Mouse (Mus musculus): ENCODE data around the gene Lyrm7.

DNA sequence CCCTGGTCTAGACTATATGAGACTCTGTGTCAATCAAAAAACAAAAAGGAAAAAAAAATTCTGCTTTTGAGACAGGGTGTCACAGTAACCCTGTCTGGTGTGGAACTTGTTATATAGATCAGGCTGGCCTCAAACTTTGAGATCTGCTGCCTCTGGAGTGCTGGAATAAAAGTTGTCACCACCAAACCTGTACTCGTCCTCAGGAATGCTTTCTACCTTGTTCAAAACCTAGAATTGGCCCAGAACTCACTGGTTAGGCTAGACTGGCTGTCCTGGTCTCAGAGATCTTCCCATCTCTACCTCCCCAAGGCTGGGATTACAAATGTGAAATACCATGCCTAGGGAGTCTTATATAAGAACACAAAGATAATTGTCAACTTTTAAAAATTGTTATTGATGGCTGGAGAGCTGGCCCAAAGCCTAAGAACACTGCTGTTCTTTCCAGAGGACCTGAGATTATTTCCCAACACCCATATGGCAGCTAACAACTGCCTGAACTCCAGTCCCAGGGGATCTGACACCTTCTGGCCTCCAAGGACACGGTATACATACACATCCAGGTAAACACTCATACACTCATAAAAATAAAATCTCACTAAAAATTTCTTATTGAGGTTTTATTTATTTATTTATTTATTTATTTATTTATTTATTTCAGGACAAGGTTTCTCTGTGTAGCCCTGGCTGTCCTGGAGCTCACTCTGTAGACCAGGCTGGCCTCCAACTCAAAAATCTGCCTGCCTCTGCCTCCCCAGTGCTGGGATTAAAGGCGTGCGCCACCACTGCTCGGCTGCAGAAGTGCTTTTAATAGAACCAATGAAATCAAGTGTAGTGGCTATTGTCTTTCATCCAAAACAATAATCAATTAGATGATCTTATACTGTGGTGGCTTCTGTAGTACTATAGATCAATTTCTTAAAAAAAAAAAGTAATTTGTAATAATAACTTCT is 1.0 kb upstream of the Lyrm7 start:
- TF ChIP-seq CTCF (conservative IDR thresholded peaks at IDR 0.05 in 1 of 2, IDR thresholded peaks at IDR 0.05 in 1 of 2; ENCODE audit: low read depth in 2 of 2, low read length in 2 of 2) = no peak
- no peak for TF ChIP-seq ZMIZ1 (IDR thresholded peaks at IDR 0.05; ENCODE audit: low read depth, low read length)
- TF ChIP-seq GABPA (IDR thresholded peaks at IDR 0.05; ENCODE audit: insufficient replicate concordance, low read depth, low read length) = no peak
- TF ChIP-seq ZC3H11A (IDR thresholded peaks at IDR 0.05; ENCODE audit: low read depth, low read length) = no peak
- TF ChIP-seq CHD2 (IDR thresholded peaks at IDR 0.05; ENCODE audit: low read length) = no peak
- no peak for TF ChIP-seq POLR2A (IDR thresholded peaks at IDR 0.05; ENCODE audit: low read depth, low read length)
- no peak for TF ChIP-seq EP300 (IDR thresholded peaks at IDR 0.05; ENCODE audit: low read length)
- no peak for TF ChIP-seq UBTF (IDR thresholded peaks at IDR 0.05; ENCODE audit: low read depth, low read length)
- TF ChIP-seq USF1 (IDR thresholded peaks at IDR 0.05; ENCODE audit: low read depth, low read length) = no peak
- TF ChIP-seq ETS1 (conservative IDR thresholded peaks at IDR 0.05; ENCODE audit: low read depth, low read length) = no peak
